Mouse (Mus musculus): ENCODE data around the gene Chd9.
"Not testable (repeated sequence)": the region's sequence is repeated elsewhere in the genome, so short reads cannot be mapped to it uniquely, and the experiment has no call there.

Chd9 gene

GRCm38 (mm10) chr8:90904171-90904706 lies 76.1 kb downstream of the Chd9 start:
- no peak for DNase-seq (ENCODE audit: extremely low spot score, low read depth, low spot score)

- no peak for DNase-seq (ENCODE audit: extremely low spot score, low read depth, low spot score)
Measured at GRCm38 (mm10) chr8:90906922-90907321, 78.8 kb downstream of the Chd9 start.

GRCm38 (mm10) chr8:90907516-90907847 lies 79.3 kb downstream of the Chd9 start:
- no peak for DNase-seq (ENCODE audit: extremely low spot score, low read depth, low spot score)

- no peak for DNase-seq (ENCODE audit: extremely low spot score, low read depth, low spot score)
Measured at GRCm38 (mm10) chr8:90907848-90908551, 79.8 kb downstream of the Chd9 start.

- DNase-seq (ENCODE audit: extremely low spot score, low read depth, low spot score), result no peak
Measured at GRCm38 (mm10) chr8:90908580-90909471, 80.7 kb downstream of the Chd9 start.

- no peak for DNase-seq (ENCODE audit: extremely low spot score, low read depth, low spot score)
Measured at GRCm38 (mm10) chr8:90923158-90923905, 95.2 kb downstream of the Chd9 start.

GRCm38 (mm10) chr8:90928412-90928811 lies 100.3 kb downstream of the Chd9 start:
- no peak for DNase-seq (ENCODE audit: extremely low spot score, low read depth, low spot score)

GRCm38 (mm10) chr8:90930125-90930524 lies 102.0 kb downstream of the Chd9 start:
- DNase-seq (ENCODE audit: extremely low spot score, low read depth, low spot score), result not testable (repeated sequence)

- no peak for DNase-seq (ENCODE audit: extremely low spot score, low read depth, low spot score)
Measured at GRCm38 (mm10) chr8:90932934-90933333, 104.8 kb downstream of the Chd9 start.

- DNase-seq (ENCODE audit: extremely low spot score, low read depth, low spot score), result no peak
Measured at GRCm38 (mm10) chr8:90934786-90935185, 106.6 kb downstream of the Chd9 start.

GRCm38 (mm10) chr8:90936840-90937239 lies 108.7 kb downstream of the Chd9 start:
- DNase-seq (ENCODE audit: extremely low spot score, low read depth, low spot score), result no peak

- DNase-seq (ENCODE audit: extremely low spot score, low read depth, low spot score), result no peak
Measured at GRCm38 (mm10) chr8:90938352-90938930, 110.3 kb downstream of the Chd9 start.

- no peak for DNase-seq (ENCODE audit: extremely low spot score, low read depth, low spot score)
Measured at GRCm38 (mm10) chr8:90939867-90940266, 111.7 kb downstream of the Chd9 start.

GRCm38 (mm10) chr8:90943770-90944169 lies 115.6 kb downstream of the Chd9 start:
- no peak for DNase-seq (ENCODE audit: extremely low spot score, low read depth, low spot score)

- peak; percentile 85 for DNase-seq (ENCODE audit: extremely low spot score, low read depth, low spot score)
Measured at GRCm38 (mm10) chr8:90954802-90955760, 126.9 kb downstream of the Chd9 start.

GRCm38 (mm10) chr8:90955761-90956136 lies 127.6 kb downstream of the Chd9 start:
- DNase-seq (ENCODE audit: extremely low spot score, low read depth, low spot score), result no peak

GRCm38 (mm10) chr8:90956390-90956789 lies 128.2 kb downstream of the Chd9 start:
- DNase-seq (ENCODE audit: extremely low spot score, low read depth, low spot score), result no peak

GRCm38 (mm10) chr8:90957711-90958110 lies 129.6 kb downstream of the Chd9 start:
- DNase-seq (ENCODE audit: extremely low spot score, low read depth, low spot score), result no peak

GRCm38 (mm10) chr8:90959721-90960120 lies 131.6 kb downstream of the Chd9 start:
- DNase-seq (ENCODE audit: extremely low spot score, low read depth, low spot score), result no peak

- DNase-seq (ENCODE audit: extremely low spot score, low read depth, low spot score), result no peak
Measured at GRCm38 (mm10) chr8:90961603-90962002, 133.5 kb downstream of the Chd9 start.

All from hindlimb bud, embryonic 11.5 days (tissue).